Mouse (Mus musculus) sigmoid colon, adult 10 weeks (tissue): ENCODE data around the gene Nsun5. TPM values are rescaled to one million over a fixed set of nuclear protein-coding genes. Genes with fewer than 3 reads are reported as not detected.

Experiments used
- polyA plus RNA-seq: library from polyadenylated mRNA; stranded (reverse); fragments of 350-450 nt; fragmentation: Illumina TruSeq; extraction: RNeasy Lipid Tissue Mini Kit (QIAGEN cat#74804); gene quantifications from one replicate; pipeline ENCODE4 v1.2.3, GENCODE M21; 2014; ENCODE audit warnings: low read depth, low replicate concordance

The Nsun5 gene
- polyA plus RNA-seq, result 4.1 TPM

GRCm38 (mm10) chr5:135369787-135370654, at the start of gene Nsun5:
Gene Nsun5, plus strand, starts transcription at chr5:135369953.

DNA sequence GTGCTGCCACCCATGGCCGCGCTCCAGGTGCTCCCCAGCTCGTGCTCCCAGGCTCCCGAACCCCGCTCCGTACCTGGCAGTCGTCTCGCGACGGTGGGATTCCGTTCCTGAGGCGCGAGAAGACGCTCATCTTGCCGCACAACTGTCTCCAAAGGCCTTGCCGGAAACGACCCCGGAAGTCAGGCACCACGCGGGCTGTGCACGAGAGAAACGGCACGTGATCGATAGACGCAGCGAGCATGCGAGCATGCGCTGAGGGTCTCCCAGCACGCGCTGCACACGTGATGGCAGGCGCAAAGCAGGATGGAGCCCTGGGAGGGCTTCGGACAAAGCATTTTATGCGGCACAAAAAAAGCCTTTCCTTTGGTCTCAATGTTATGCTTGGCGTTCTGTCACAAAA, 19.9 kb upstream of the Nsun5 start, which contains the start of gene Fkbp6:
Gene Fkbp6, minus strand, starts transcription at position 183 of the 400 bp plus-strand sequence.

GRCm38 (mm10) chr5:135352995-135353394, 16.8 kb upstream of the Nsun5 start, which contains the start of gene Trim50:
Gene Trim50, plus strand, starts transcription at chr5:135353295.

GRCm38 (mm10) chr5:135394004-135394823, 24.5 kb downstream of the Nsun5 start, which contains the start of gene Pom121:
Gene Pom121, minus strand, starts transcription at chr5:135394546.

Other genes with a start within 250 kb of the Nsun5 start
- gene Tbl2, start 220.3 kb upstream of the Nsun5 start, polyA plus RNA-seq, result 6.5 TPM
- 9.1 TPM for gene Bcl7b, start 201.7 kb upstream of the Nsun5 start, polyA plus RNA-seq
- gene Baz1b, start 182.7 kb upstream of the Nsun5 start, polyA plus RNA-seq, result 47.9 TPM
- 0.25 TPM for gene Fzd9, start 118.7 kb upstream of the Nsun5 start, polyA plus RNA-seq
- gene Fkbp6, start 19.9 kb upstream of the Nsun5 start, polyA plus RNA-seq, result not detected
- gene Trim50, start 16.7 kb upstream of the Nsun5 start, polyA plus RNA-seq, result not detected
- gene Pom121, start 24.6 kb downstream of the Nsun5 start, polyA plus RNA-seq, result 3.0 TPM
- 5.2 TPM for gene Hip1, start 175.2 kb downstream of the Nsun5 start, polyA plus RNA-seq
- gene Ccl26, start 193.6 kb downstream of the Nsun5 start, polyA plus RNA-seq, result not detected
- gene Ccl24, start 203.1 kb downstream of the Nsun5 start, polyA plus RNA-seq, result 0.69 TPM